Mouse (Mus musculus) CH12.LX (cell line): ENCODE measurements around the gene Olfr1062. TPM values are rescaled to one million over a fixed set of nuclear protein-coding genes. Genes with fewer than 3 reads are reported as not detected.
"Not testable (repeated sequence)": the region's sequence is repeated elsewhere in the genome, so short reads cannot be mapped to it uniquely, and the experiment has no call there.

ENCODE experiments used
- DNase-seq: peaks from one replicate; pipeline ENCODE4 v3.0.0-alpha.2; 2013; ENCODE audit errors: extremely low read depth
- H3K27ac ChIP-seq: 2 replicates; pipeline ENCODE4 v1.5.1; 2012; ENCODE audit warnings: low read depth, mild to moderate bottlenecking, control low read depth, moderate library complexity; ENCODE audit not compliant: insufficient read depth
- H3K27me3 ChIP-seq: replicated peaks from 2 replicates; pipeline ENCODE3; 2012; ENCODE audit warnings: inconsistent platforms
- H3K36me3 ChIP-seq, 2 experiments: replicated peaks in 1 of 2; 2 replicates each; pipeline versions ENCODE3 to v1.6.1; 2012; ENCODE audit warnings: inconsistent platforms in 1 of 2, low read length in 1 of 2, mild to moderate bottlenecking in 1 of 2, mixed read lengths in 1 of 2, moderate library complexity in 1 of 2; ENCODE audit not compliant: control insufficient read depth in 1 of 2, insufficient read depth in 1 of 2
- H3K4me1 ChIP-seq, 2 experiments: 2 replicates each; pipeline ENCODE4 v1.6.1; 2012; ENCODE audit warnings: inconsistent platforms in 1 of 2, moderate library complexity in 1 of 2; ENCODE audit not compliant: insufficient read depth in 2 of 2, control insufficient read depth in 1 of 2
- H3K4me2 ChIP-seq: 2 replicates; pipeline ENCODE4 v1.6.1; 2012; ENCODE audit warnings: low read depth, mild to moderate bottlenecking, control low read depth; ENCODE audit not compliant: poor library complexity, insufficient read depth, severe bottlenecking
- H3K4me3 ChIP-seq, 3 experiments: fragments of 150-350 bp in 1 of 3; sonication (generic) in 1 of 3; replicated peaks in 1 of 3; 2 replicates each; pipeline versions ENCODE3 to v1.5.1; 2011 to 2012; ENCODE audit warnings: low read depth in 2 of 3, low read length in 2 of 3, mild to moderate bottlenecking in 2 of 3, moderate library complexity in 2 of 3, control low read depth in 1 of 3, improper control_type of control experiment in 1 of 3, inconsistent platforms in 1 of 3, mixed read lengths in 1 of 3; ENCODE audit not compliant: poor library complexity in 1 of 3
- H3K79me2 ChIP-seq: replicated peaks from 2 replicates; pipeline ENCODE4 v1.6.1; 2012; ENCODE audit warnings: mild to moderate bottlenecking, moderate library complexity; ENCODE audit not compliant: control insufficient read depth, poor library complexity, insufficient read depth, severe bottlenecking; ENCODE audit errors: extremely low read depth
- H3K9ac ChIP-seq: 2 replicates; pipeline ENCODE4 v1.6.1; 2012; ENCODE audit warnings: low read depth, mild to moderate bottlenecking, control low read depth, moderate library complexity; ENCODE audit not compliant: insufficient read depth
- H3K9me3 ChIP-seq: replicated peaks from 2 replicates; pipeline ENCODE3; 2012; ENCODE audit warnings: low read length, inconsistent platforms, mixed read lengths
- CHD1 ChIP-seq: IDR thresholded peaks from 2 replicates; pipeline ENCODE4 v1.6.1; 2012; ENCODE audit warnings: low read depth, low read length, improper control_type of control experiment, inconsistent platforms
- CTCF ChIP-seq, 2 experiments: IDR thresholded peaks in 1 of 2; conservative IDR thresholded peaks in 1 of 2; 2 replicates each; pipeline ENCODE4 v1.5.1; 2011 to 2012; ENCODE audit warnings: low read depth in 2 of 2, low read length in 2 of 2, improper control_type of control experiment in 1 of 2, inconsistent platforms in 1 of 2, mild to moderate bottlenecking in 1 of 2, moderate library complexity in 1 of 2
- E2F4 ChIP-seq: IDR thresholded peaks from 2 replicates; pipeline ENCODE4 v1.6.1; 2011; ENCODE audit warnings: low read depth, low read length, improper control_type of control experiment; ENCODE audit not compliant: insufficient replicate concordance
- ELF1 ChIP-seq: IDR thresholded peaks from 2 replicates; pipeline ENCODE4 v1.6.1; 2014; ENCODE audit warnings: low read depth, mild to moderate bottlenecking, inconsistent platforms, low read length, improper control_type of control experiment
- GABPA ChIP-seq: IDR thresholded peaks from 2 replicates; pipeline ENCODE4 v1.6.1; 2012; ENCODE audit warnings: low read depth, low read length, improper control_type of control experiment, inconsistent platforms; ENCODE audit not compliant: insufficient replicate concordance
- HCFC1 ChIP-seq: IDR thresholded peaks from 2 replicates; pipeline ENCODE4 v1.6.1; 2012; ENCODE audit warnings: low read depth, mild to moderate bottlenecking, inconsistent platforms, low read length, improper control_type of control experiment
- IRF4 ChIP-seq: IDR thresholded peaks from 2 replicates; pipeline ENCODE4 v1.6.1; 2014; ENCODE audit warnings: low read depth, mild to moderate bottlenecking, inconsistent platforms, low read length, improper control_type of control experiment
- JUND ChIP-seq: conservative IDR thresholded peaks from 2 replicates; pipeline ENCODE4 v1.6.1; 2011; ENCODE audit warnings: low read depth, low read length, improper control_type of control experiment
- KAT2A ChIP-seq: IDR thresholded peaks from 2 replicates; pipeline ENCODE4 v1.6.1; 2012; ENCODE audit warnings: low read length, improper control_type of control experiment, inconsistent platforms; ENCODE audit not compliant: insufficient replicate concordance
- MAFK ChIP-seq: IDR thresholded peaks from 2 replicates; pipeline ENCODE4 v1.6.1; 2011; ENCODE audit warnings: low read length, improper control_type of control experiment; ENCODE audit not compliant: insufficient replicate concordance
- NELFE ChIP-seq: IDR thresholded peaks from 2 replicates; pipeline ENCODE4 v1.6.1; 2011; ENCODE audit warnings: low read depth, low read length, improper control_type of control experiment
- TBP ChIP-seq: conservative IDR thresholded peaks from 2 replicates; pipeline ENCODE4 v1.6.1; 2011; ENCODE audit warnings: low read depth, low read length, improper control_type of control experiment
- TCF12 ChIP-seq: IDR thresholded peaks from 2 replicates; pipeline ENCODE4 v1.6.1; 2014; ENCODE audit warnings: low read depth, mild to moderate bottlenecking, inconsistent platforms, low read length, improper control_type of control experiment
- USF1 ChIP-seq: IDR thresholded peaks from 2 replicates; pipeline ENCODE4 v1.6.1; 2014; ENCODE audit warnings: low read depth, mild to moderate bottlenecking, inconsistent platforms, low read length, improper control_type of control experiment
- ZC3H11A ChIP-seq: IDR thresholded peaks from 2 replicates; pipeline ENCODE4 v1.6.1; 2012; ENCODE audit warnings: low read depth, mild to moderate bottlenecking, inconsistent platforms, low read length, improper control_type of control experiment
- ZMIZ1 ChIP-seq: IDR thresholded peaks from 2 replicates; pipeline ENCODE4 v1.6.1; 2012; ENCODE audit warnings: low read depth, mild to moderate bottlenecking, inconsistent platforms, low read length, improper control_type of control experiment
- dilution Hi-C: fragments of 300-500 bp; cut with MboI; formaldehyde crosslinking; loops from 2 replicates; pipeline ENCODE4 v1.14.3; 2020; ENCODE audit warnings: low sequenced_read_pairs; ENCODE audit not compliant: extremely low pct_unique_long_range_greater_than_20kb, extremely low pct_ligation_motif_present
- in situ Hi-C: fragments of 300-500 bp; cut with MboI; formaldehyde crosslinking; loops from 3 replicates; pipeline ENCODE4 v1.14.3; 2019; ENCODE audit warnings: low sequenced_read_pairs, low pct_ligation_motif_present, low pct_unique_long_range_greater_than_20kb, mixed read lengths
- polyA plus RNA-seq: library from polyadenylated mRNA; unstranded; fragments of >175 nt; gene quantifications from 2 replicates; pipeline ENCODE4 v1.2.1, GENCODE M21; 2012; ENCODE audit warnings: low read depth; ENCODE audit not compliant: insufficient read length
- total RNA-seq, 2 experiments: library from RNA; depleted of rRNA; stranded (reverse); fragments of 300-350 nt in 1 of 2; fragments of >200 nt in 1 of 2; gene quantifications; 2 replicates each; pipeline ENCODE4 v1.2.3; 2012 to 2014

Olfr1062 gene
- total and polyA plus RNA-seq, 3 experiments: not detected

GRCm38 (mm10) chr2:86413950-86414349 is 12.6 kb downstream of the Olfr1062 start, which contains the start of gene Olfr1061:
Gene Olfr1061 (minus strand): TSS chr2:86414050.
- dilution Hi-C loops (no loop called here), in situ Hi-C loops (no loop called here)
- H3K79me2 ChIP-seq: no peaks in the 10 kb centered on the region
- TF ChIP-seq IRF4 (no peak), USF1 (no peak)
- no peak within 1 kb of the TSS for H3K9ac ChIP-seq
- H3K27me3 ChIP-seq: no peaks in the 10 kb centered on the region
- peaks cover 8% of the 10 kb centered on the region for H3K9me3 ChIP-seq
- H3K4me1 ChIP-seq: no peaks in the 10 kb centered on the region
- H3K27ac ChIP-seq: no peak within 1 kb of the TSS
- H3K4me2 ChIP-seq: no peak within 1 kb of the TSS
- H3K36me3 ChIP-seq: no peaks in the 10 kb centered on the region
- DNase-seq: no peak
- H3K4me3 ChIP-seq: no peak within 1 kb of the TSS

GRCm38 (mm10) chr2:86395114-86395513 is 31.4 kb downstream of the Olfr1062 start:
- TF ChIP-seq CTCF (conservative IDR thresholded peaks at IDR 0.05 in 1 of 2, IDR thresholded peaks at IDR 0.05 in 1 of 2; ENCODE audit: low read depth in 2 of 2, low read length in 2 of 2) (no peak), E2F4 (no peak), IRF4 (no peak), TBP (no peak), GABPA (no peak), NELFE (no peak), TCF12 (no peak), ELF1 (no peak), KAT2A (no peak), HCFC1 (no peak), CHD1 (no peak), ZC3H11A (no peak), MAFK (no peak), ZMIZ1 (no peak), JUND (no peak)
- in situ Hi-C loops: no loop called here

GRCm38 (mm10) chr2:86388461-86388860 is 38.1 kb downstream of the Olfr1062 start, which contains the start of gene Olfr1058:
Gene Olfr1058 (minus strand): TSS chr2:86388561.
- H3K9me3 ChIP-seq, H3K27ac ChIP-seq, H3K79me2 ChIP-seq, in situ Hi-C loops, DNase-seq, dilution Hi-C loops, H3K9ac ChIP-seq, H3K27me3 ChIP-seq, H3K36me3 ChIP-seq, H3K4me1 ChIP-seq, H3K4me2 ChIP-seq, H3K4me3 ChIP-seq: not testable (repeated sequence)

More at GRCm38 (mm10) chr2:86395114-86395513, 31.4 kb downstream of the Olfr1062 start:
- dilution Hi-C loops: no loop called here
- no peak overlapping the region for H3K27ac ChIP-seq
- no peak overlapping the region for H3K9ac ChIP-seq
- H3K27me3 ChIP-seq: no peaks in the 10 kb centered on the region
- peaks cover 4% of the 10 kb centered on the region for H3K9me3 ChIP-seq
- DNase-seq: no peak
- H3K4me3 ChIP-seq: no peak overlapping the region
- H3K36me3 ChIP-seq: no peaks in the 10 kb centered on the region
- no peak overlapping the region for H3K4me2 ChIP-seq
- no peaks in the 10 kb centered on the region for H3K4me1 ChIP-seq
- H3K79me2 ChIP-seq: no peaks in the 10 kb centered on the region
